Mouse (Mus musculus) adrenal gland, postnatal 14 days (tissue): ENCODE measurements around the gene BC061237. TPM values are rescaled to one million over a fixed set of nuclear protein-coding genes. Genes with fewer than 3 reads are reported as not detected.
"Not testable (repeated sequence)": the region's sequence is repeated elsewhere in the genome, so short reads cannot be mapped to it uniquely, and the experiment has no call there.

Experiments used
- DNase-seq: peaks from one replicate; pipeline ENCODE4 v3.0.0; 2021; ENCODE audit warnings: mixed read lengths
- long read RNA-seq, 2 experiments: library from polyadenylated mRNA; stranded (forward); transcript quantifications; one replicate each; pipeline ENCODE4 v2.0.0; 2021
- total RNA-seq: library from RNA; stranded (reverse); gene quantifications from 2 replicates; pipeline ENCODE4 v1.2.3, GENCODE M21; 2021

The BC061237 gene
- not detected in 2 replicates for total RNA-seq
- long read RNA-seq, experiment 1: 0 reads
- long read RNA-seq, experiment 2: 0 reads

DNA sequence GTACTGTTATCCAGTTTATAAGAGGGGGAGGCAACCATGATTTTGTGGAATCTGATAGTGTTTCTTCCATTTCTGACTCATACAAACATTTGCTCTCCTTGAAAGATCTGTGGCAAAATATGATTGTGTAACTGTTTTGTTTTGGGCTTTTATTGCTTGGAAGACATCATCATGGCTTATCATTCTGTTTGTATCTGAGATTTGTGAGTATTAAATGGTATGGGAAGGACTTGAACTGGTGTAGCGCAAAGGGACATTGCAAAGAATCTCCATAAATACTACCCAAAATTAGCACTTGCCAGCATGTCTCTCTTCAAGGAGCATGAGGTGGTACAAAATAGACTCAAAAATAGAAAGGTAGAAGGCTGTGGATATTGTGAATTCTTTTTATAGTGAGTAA lies at the start of gene BC061237:
BC061237 (plus strand) TSS at position 301 of the 400 bp plus-strand sequence.
- DNase-seq: not testable (repeated sequence)

DNA sequence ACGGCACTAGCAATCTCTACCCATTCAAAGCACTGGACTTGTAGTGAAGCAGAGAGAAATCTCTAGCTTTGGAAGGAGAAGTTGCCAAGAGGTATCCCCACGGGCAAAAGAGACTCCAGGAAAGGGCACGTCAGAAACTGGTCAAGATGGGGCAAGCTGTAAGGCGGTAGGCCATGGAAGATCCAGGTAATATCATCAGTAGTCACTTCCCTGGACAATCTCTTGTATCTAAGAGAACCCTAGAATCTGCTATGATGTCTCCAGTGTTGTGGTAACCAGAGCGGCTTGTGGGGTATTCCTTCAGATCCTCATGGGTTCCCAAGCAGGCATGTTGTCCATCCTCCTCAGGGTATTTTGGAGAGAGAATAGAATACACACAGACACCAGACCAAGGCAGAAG lies 25.7 kb downstream of the BC061237 start, which contains the start of gene Gm17093:
Gm17093 (plus strand) TSS at position 301 of the 400 bp plus-strand sequence.
- not testable (repeated sequence) for DNase-seq

DNA sequence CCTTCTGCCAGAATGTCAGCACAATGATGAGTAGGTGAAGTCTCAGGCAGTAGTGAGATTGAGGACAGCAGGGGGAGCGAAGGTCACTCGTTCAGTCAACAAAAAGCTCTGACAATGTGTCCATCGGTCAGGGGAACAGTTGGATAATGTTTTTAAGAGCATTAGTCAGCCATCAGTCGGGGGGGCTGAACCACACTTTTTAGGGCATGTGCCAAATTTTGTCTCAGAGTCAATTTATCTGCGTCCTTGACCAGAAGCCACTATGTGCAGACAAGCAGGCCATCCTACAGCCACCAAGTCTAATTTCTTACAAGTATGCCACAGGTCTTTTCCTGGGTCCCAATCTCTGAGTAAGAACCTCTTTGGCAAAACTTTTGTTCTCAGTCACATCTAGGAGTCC lies 55.7 kb downstream of the BC061237 start:
- peak; percentile 50 for DNase-seq

Other genes with a start within 250 kb of the BC061237 start
- gene Gm8220, start 206.9 kb upstream of the BC061237 start, total RNA-seq: not detected in 2 replicates
- not detected in 2 replicates for gene Gm5930, start 153.9 kb upstream of the BC061237 start, total RNA-seq
- not detected in 2 replicates for gene Gm8229, start 127.1 kb upstream of the BC061237 start, total RNA-seq
- gene Gm3371, start 81.8 kb upstream of the BC061237 start, total RNA-seq: not detected in 2 replicates
- gene Gm8232, start 58.8 kb upstream of the BC061237 start, total RNA-seq: not detected in 2 replicates
- not detected in 2 replicates for gene Gm17093, start 25.8 kb downstream of the BC061237 start, total RNA-seq
- not detected in 2 replicates for gene Gm8247, start 90.7 kb downstream of the BC061237 start, total RNA-seq
- not detected in 2 replicates for gene Gm5624, start 135.5 kb downstream of the BC061237 start, total RNA-seq
- not detected in 2 replicates for gene Gm8257, start 214.0 kb downstream of the BC061237 start, total RNA-seq